Mouse (Mus musculus) cortical plate, adult 2 months (tissue): ENCODE data around the gene Zdhhc1. TPM values are rescaled to one million over a fixed set of nuclear protein-coding genes. Genes with fewer than 3 reads are reported as not detected.

Source experiments
- H3K27ac ChIP-seq: fragments of 200-500 bp; 2 replicates; pipeline ENCODE4 v1.5.1; 2012; ENCODE audit warnings: low read length, control low read depth, inconsistent platforms; ENCODE audit not compliant: insufficient read depth
- H3K4me1 ChIP-seq: fragments of 200-500 bp; 2 replicates; pipeline ENCODE4 v1.6.1; 2011; ENCODE audit warnings: low read length; ENCODE audit not compliant: control insufficient read depth, insufficient read depth
- H3K4me3 ChIP-seq: fragments of 200-500 bp; 2 replicates; pipeline ENCODE4 v1.5.1; 2011; ENCODE audit warnings: mild to moderate bottlenecking, low read length, control low read depth; ENCODE audit not compliant: insufficient read depth
- CTCF ChIP-seq: fragments of 200-500 bp; IDR thresholded peaks from 2 replicates; pipeline ENCODE4 v1.5.1; 2011; ENCODE audit warnings: mild to moderate bottlenecking, control low read depth, low read length; ENCODE audit not compliant: insufficient read depth; ENCODE audit errors: extremely low read depth
- POLR2A ChIP-seq: fragments of 200-500 bp; IDR thresholded peaks from 2 replicates; pipeline ENCODE4 v1.6.1; 2011; ENCODE audit warnings: mild to moderate bottlenecking, low read length, control low read depth; ENCODE audit not compliant: insufficient read depth; ENCODE audit errors: extremely low read depth
- polyA plus RNA-seq: library from polyadenylated mRNA; depleted of rRNA; stranded (reverse); fragments of >200 nt; gene quantifications from 2 replicates; pipeline ENCODE4 v1.2.3, GENCODE M21; 2012; rRNA removed

The Zdhhc1 gene
- polyA plus RNA-seq, 1 experiment: 63.6 TPM

GRCm38 (mm10) chr8:105431743-105432515 lies 64.8 kb downstream of the Zdhhc1 start:
- H3K4me3 ChIP-seq: no peak overlapping the region
- TF ChIP-seq CTCF: no peak
- no peak overlapping the region for H3K27ac ChIP-seq
- H3K4me1 ChIP-seq: no peaks in the 10 kb centered on the region

GRCm38 (mm10) chr8:105426878-105427277 lies 69.8 kb downstream of the Zdhhc1 start:
- TF ChIP-seq POLR2A (no peak), CTCF (no peak)
- Histone ChIP-seq H3K27ac (no peak overlapping the region), H3K4me1 (no peaks in the 10 kb centered on the region), H3K4me3 (no peak overlapping the region)

Other genes starting within 250 kb of the Zdhhc1 start
- 5.2 and 5.5 TPM in 2 replicates for gene B3gnt9, start 241.7 kb downstream of the Zdhhc1 start, polyA plus RNA-seq
- gene Tradd, start 232.3 kb downstream of the Zdhhc1 start, polyA plus RNA-seq: 7.6 and 8.3 TPM in 2 replicates
- gene Fbxl8, start 232.3 kb downstream of the Zdhhc1 start, polyA plus RNA-seq: 2.0 and 2.2 TPM in 2 replicates
- 25.1 and 29.2 TPM in 2 replicates for gene Hsf4, start 227.1 kb downstream of the Zdhhc1 start, polyA plus RNA-seq
- gene Nol3, start 220.8 kb downstream of the Zdhhc1 start, polyA plus RNA-seq: 14.3 and 15.5 TPM in 2 replicates
- gene 4931428F04Rik, start 207.0 kb downstream of the Zdhhc1 start, polyA plus RNA-seq: 24.3 and 26.3 TPM in 2 replicates
- 1.4 and 1.9 TPM in 2 replicates for gene Exoc3l, start 200.8 kb downstream of the Zdhhc1 start, polyA plus RNA-seq
- 63.4 and 65.6 TPM in 2 replicates for gene E2f4, start 199.2 kb downstream of the Zdhhc1 start, polyA plus RNA-seq
- 2.4 and 2.9 TPM in 2 replicates for gene Elmo3, start 191.3 kb downstream of the Zdhhc1 start, polyA plus RNA-seq
- 3.7 and 4.3 TPM in 2 replicates for gene Lrrc29, start 170.6 kb downstream of the Zdhhc1 start, polyA plus RNA-seq
- 71.5 and 78.1 TPM in 2 replicates for gene Tmem208, start 170.5 kb downstream of the Zdhhc1 start, polyA plus RNA-seq
- gene Fhod1, start 148.9 kb downstream of the Zdhhc1 start, polyA plus RNA-seq: 3.4 and 3.5 TPM in 2 replicates
- gene Slc9a5, start 148.1 kb downstream of the Zdhhc1 start, polyA plus RNA-seq: 33.7 and 33.8 TPM in 2 replicates
- 3.0 and 3.2 TPM in 2 replicates for gene Plekhg4, start 123.6 kb downstream of the Zdhhc1 start, polyA plus RNA-seq
- not detected in 2 replicates for gene Kctd19, start 83.4 kb downstream of the Zdhhc1 start, polyA plus RNA-seq
- 0.64 and 0.94 TPM in 2 replicates for gene Lrrc36, start 83.3 kb downstream of the Zdhhc1 start, polyA plus RNA-seq
- 77.9 and 93.2 TPM in 2 replicates for gene Tppp3, start 25.4 kb downstream of the Zdhhc1 start, polyA plus RNA-seq
- gene Hsd11b2, start 21.9 kb upstream of the Zdhhc1 start, polyA plus RNA-seq: not detected in 2 replicates
- 359 and 361 TPM in 2 replicates for gene Atp6v0d1, start 69.1 kb upstream of the Zdhhc1 start, polyA plus RNA-seq
- gene Ripor1, start 108.4 kb upstream of the Zdhhc1 start, polyA plus RNA-seq: 47.3 and 49.1 TPM in 2 replicates
- gene Ctcf, start 139.7 kb upstream of the Zdhhc1 start, polyA plus RNA-seq: 30.3 and 30.8 TPM in 2 replicates
- gene Agrp, start 140.5 kb upstream of the Zdhhc1 start, polyA plus RNA-seq: 0.15 and 0.17 TPM in 2 replicates
- 43.9 and 47.6 TPM in 2 replicates for gene Carmil2, start 189.4 kb upstream of the Zdhhc1 start, polyA plus RNA-seq
- gene Acd, start 204.2 kb upstream of the Zdhhc1 start, polyA plus RNA-seq: 49.4 and 52.3 TPM in 2 replicates
- 57.3 and 58.1 TPM in 2 replicates for gene Pard6a, start 204.2 kb upstream of the Zdhhc1 start, polyA plus RNA-seq
- 0.38 and 0.52 TPM in 2 replicates for gene 4933405L10Rik, start 210.8 kb upstream of the Zdhhc1 start, polyA plus RNA-seq
- 16.4 and 18.3 TPM in 2 replicates for gene Enkd1, start 211.3 kb upstream of the Zdhhc1 start, polyA plus RNA-seq